Mouse (Mus musculus) thymus, adult 2 months (tissue): ENCODE data around the gene Usp18. TPM values are rescaled to one million over a fixed set of nuclear protein-coding genes. Genes with fewer than 3 reads are reported as not detected.

Experiments used
- DNase-seq: peaks from one replicate; pipeline ENCODE4 v3.0.0; 2021
- H3K27ac ChIP-seq: fragments of 200-500 bp; 2 replicates; pipeline ENCODE4 v1.5.1; 2012; ENCODE audit warnings: low read length, control low read depth; ENCODE audit not compliant: control insufficient read depth, insufficient read depth
- H3K27me3 ChIP-seq: fragments of 200-500 bp; 2 replicates; pipeline ENCODE4 v1.6.1; 2012; ENCODE audit warnings: mild to moderate bottlenecking, low read length, moderate library complexity, mixed read lengths; ENCODE audit not compliant: control insufficient read depth, insufficient read depth
- H3K36me3 ChIP-seq: fragments of 200-500 bp; 2 replicates; pipeline ENCODE4 v1.6.1; 2012; ENCODE audit warnings: mild to moderate bottlenecking, low read length, moderate library complexity; ENCODE audit not compliant: control insufficient read depth, insufficient read depth
- H3K4me1 ChIP-seq: fragments of 200-500 bp; replicated peaks from 2 replicates; pipeline ENCODE4 v1.6.1; 2012; ENCODE audit warnings: low read length; ENCODE audit not compliant: control insufficient read depth, insufficient read depth
- H3K4me3 ChIP-seq: fragments of 200-500 bp; 2 replicates; pipeline ENCODE4 v1.5.1; 2012; ENCODE audit warnings: mild to moderate bottlenecking, low read length, control low read depth, moderate library complexity; ENCODE audit not compliant: control insufficient read depth, insufficient read depth
- CTCF ChIP-seq: fragments of 200-500 bp; IDR thresholded peaks from 2 replicates; pipeline ENCODE4 v1.5.1; 2012; ENCODE audit warnings: mild to moderate bottlenecking, control low read depth, low read length, moderate library complexity, borderline replicate concordance; ENCODE audit not compliant: control insufficient read depth, poor library complexity, insufficient read depth; ENCODE audit errors: extremely low read depth
- POLR2A ChIP-seq: fragments of 200-500 bp; IDR thresholded peaks from 2 replicates; pipeline ENCODE4 v1.6.1; 2012; ENCODE audit warnings: mild to moderate bottlenecking, low read length, control low read depth, moderate library complexity; ENCODE audit not compliant: control insufficient read depth, poor library complexity, insufficient read depth; ENCODE audit errors: extremely low read depth
- WGBS: fragments of 180-500 bp; shearing (Covaris S2); methylation state at CpG from one replicate; pipeline ENCODE4 v1.1.7; 2018; 5-methylcytosine and 5-hydroxymethylcytosine counted together
- polyA plus RNA-seq: library from polyadenylated mRNA; depleted of rRNA; stranded (reverse); fragments of >200 nt; gene quantifications from 2 replicates; pipeline ENCODE4 v1.2.3, GENCODE M21; 2012

Usp18 gene
- polyA plus RNA-seq, 1 experiment: 43.4 TPM

GRCm38 (mm10) chr6:121236386-121236785 is 9.3 kb upstream of the Usp18 start:
- peaks cover 8% of the 10 kb centered on the region for H3K4me1 ChIP-seq
- WGBS: 93% methylated on average over 2 of the region's 2 CpGs
- no peak for DNase-seq
- H3K36me3 ChIP-seq: no peaks in the 10 kb centered on the region
- H3K27me3 ChIP-seq: no peaks in the 10 kb centered on the region
- H3K4me3 ChIP-seq: no peak overlapping the region
- TF ChIP-seq CTCF: no peak
- TF ChIP-seq POLR2A: no peak
- no peak overlapping the region for H3K27ac ChIP-seq

GRCm38 (mm10) chr6:121238209-121238608 is 7.5 kb upstream of the Usp18 start:
- TF ChIP-seq CTCF: no peak
- no peak for TF ChIP-seq POLR2A
- H3K27me3 ChIP-seq: no peaks in the 10 kb centered on the region
- no peak overlapping the region for H3K4me3 ChIP-seq
- WGBS: 92% methylated on average over 4 of the region's 4 CpGs
- no peak overlapping the region for H3K27ac ChIP-seq
- peaks cover 21% of the 10 kb centered on the region for H3K4me1 ChIP-seq
- H3K36me3 ChIP-seq: no peaks in the 10 kb centered on the region
- no peak for DNase-seq

DNA sequence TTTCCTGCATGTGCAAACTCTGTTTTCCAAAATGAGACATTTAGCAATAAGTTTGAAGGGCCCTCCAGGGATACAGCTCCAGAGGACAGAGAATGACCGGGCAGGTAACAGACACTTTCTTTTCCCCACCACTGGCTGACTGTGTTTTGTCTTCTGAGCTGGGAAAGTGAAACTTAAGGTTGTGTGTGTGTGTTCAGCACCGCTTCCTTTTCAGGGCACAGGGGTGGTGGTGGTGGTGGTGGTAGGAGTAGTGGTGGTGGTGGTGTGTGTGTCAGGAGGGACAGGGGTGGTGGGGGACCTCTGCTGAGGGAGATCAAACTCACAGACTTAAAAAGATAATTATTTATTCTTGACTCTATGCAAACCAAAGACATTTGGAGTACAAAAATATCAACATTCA is 3.9 kb upstream of the Usp18 start:
- Histone ChIP-seq H3K36me3 (no peaks in the 10 kb centered on the region), H3K27ac (peak overlapping the region; percentile 39; the same call in 1 of the 2 replicates), H3K4me3 (no peak overlapping the region), H3K27me3 (no peaks in the 10 kb centered on the region), H3K4me1 (peaks cover 30% of the 10 kb centered on the region)
- TF ChIP-seq CTCF: no peak
- TF ChIP-seq POLR2A: no peak
- 10% methylated on average over 2 of the region's 2 CpGs for WGBS
- peak; percentile 39 for DNase-seq

GRCm38 (mm10) chr6:121243161-121243560 is 2.5 kb upstream of the Usp18 start:
- Histone ChIP-seq H3K27ac (peak overlapping the region; percentile 36), H3K27me3 (no peaks in the 10 kb centered on the region), H3K4me1 (peaks cover 33% of the 10 kb centered on the region), H3K4me3 (no peak overlapping the region), H3K36me3 (no peaks in the 10 kb centered on the region)
- TF ChIP-seq POLR2A (no peak), CTCF (no peak)
- WGBS: 17% methylated on average over 10 of the region's 10 CpGs
- peak; percentile 52 for DNase-seq

DNA sequence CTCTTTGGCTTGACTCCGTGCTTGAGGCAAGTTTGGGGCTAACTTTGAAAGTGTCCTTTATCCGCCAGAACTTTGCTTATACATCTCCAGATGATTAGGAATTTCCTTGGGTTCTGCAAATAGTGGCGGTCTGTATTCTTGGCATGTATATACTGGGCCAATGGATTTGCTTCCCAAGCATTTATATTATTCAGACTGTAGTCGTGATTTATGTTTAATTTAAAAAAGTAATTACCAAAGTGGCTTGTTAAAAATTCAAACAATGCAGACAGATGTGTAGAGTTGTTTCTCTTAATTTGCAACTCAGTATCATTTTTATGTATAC is 293 bp downstream of the Usp18 start:
- Histone ChIP-seq H3K27me3 (no peaks in the 10 kb centered on the region), H3K36me3 (no peaks in the 10 kb centered on the region), H3K4me3 (peak overlapping the region; percentile 66), H3K27ac (no peak overlapping the region), H3K4me1 (peaks cover 34% of the 10 kb centered on the region)
- TF ChIP-seq CTCF (no peak), POLR2A (no peak)
- no peak for DNase-seq
- 16% methylated on average over 4 of the region's 4 CpGs for WGBS

- TF ChIP-seq POLR2A: no peak
- TF ChIP-seq CTCF: no peak
- Histone ChIP-seq H3K27ac (no peak overlapping the region), H3K4me1 (peaks cover 25% of the 10 kb centered on the region), H3K36me3 (no peaks in the 10 kb centered on the region), H3K27me3 (no peaks in the 10 kb centered on the region), H3K4me3 (no peak overlapping the region)
- no peak for DNase-seq
- WGBS: 94% methylated on average over 1 of the region's 1 CpGs
These were observed 4.7 kb downstream of the Usp18 start for GRCm38 (mm10) chr6:121250406-121250805.

GRCm38 (mm10) chr6:121251256-121251655 is 5.5 kb downstream of the Usp18 start:
- H3K27me3 ChIP-seq: no peaks in the 10 kb centered on the region
- WGBS: 11% methylated on average over 5 of the region's 5 CpGs
- H3K4me3 ChIP-seq: no peak overlapping the region
- H3K27ac ChIP-seq: no peak overlapping the region
- H3K4me1 ChIP-seq: peaks cover 25% of the 10 kb centered on the region
- H3K36me3 ChIP-seq: no peaks in the 10 kb centered on the region
- no peak for DNase-seq
- TF ChIP-seq POLR2A (no peak), CTCF (no peak)
